Mouse (Mus musculus): Measurements from ENCODE around the gene Cadps2. TPM values are rescaled to one million over a fixed set of nuclear protein-coding genes. Genes with fewer than 3 reads are reported as not detected.
A peak's percentile ranks its signal among the peaks of the same experiment; 100 is the strongest.

Cadps2 gene
- polyA plus RNA-seq, 1 experiment from 2014 or later = 7.5 TPM

DNA sequence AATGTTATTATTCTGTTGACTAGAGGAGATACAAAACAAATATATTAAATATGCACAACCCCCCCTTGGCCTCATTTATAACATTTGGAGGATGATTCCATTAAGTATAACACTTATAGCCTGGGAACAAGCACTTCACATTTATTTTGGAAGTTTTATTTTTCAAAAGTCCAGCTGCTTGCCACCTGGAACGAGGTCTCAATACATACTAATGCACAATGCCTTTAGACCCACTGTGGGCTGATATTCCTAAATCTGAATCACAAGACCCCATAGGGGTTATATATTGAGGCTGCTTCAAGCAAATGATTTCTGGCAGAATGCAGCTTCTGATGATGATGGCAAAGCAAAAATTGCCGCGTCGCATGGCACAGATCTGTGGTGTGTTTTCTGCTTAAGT is 565.7 kb downstream of the Cadps2 start:
- H3K9ac ChIP-seq = no peak overlapping the region
- WGBS = 61% methylated on average over 4 of the region's 4 CpGs
- H3K4me3 ChIP-seq (replicated peaks) = no peak overlapping the region
- H3K36me3 ChIP-seq = no peaks in the 10 kb centered on the region
- H3K9me3 ChIP-seq (replicated peaks) = no peaks in the 10 kb centered on the region
- no peak for ATAC-seq (ENCODE audit: insufficient number of reproducible peaks, low FRiP score, low TSS enrichment, low read depth)
- no peak overlapping the region for H3K27ac ChIP-seq (replicated peaks)
- H3K4me2 ChIP-seq (replicated peaks) = no peak overlapping the region
- H3K27me3 ChIP-seq = peaks cover 21% of the 10 kb centered on the region; the same call in 1 of the 2 replicates
- H3K4me1 ChIP-seq = no peaks in the 10 kb centered on the region

GRCm38 (mm10) chr6:23272979-23273378 is 566.2 kb downstream of the Cadps2 start:
- Histone ChIP-seq H3K27ac (replicated peaks) (no peak overlapping the region), H3K9me3 (replicated peaks) (no peaks in the 10 kb centered on the region), H3K36me3 (no peaks in the 10 kb centered on the region), H3K4me2 (replicated peaks) (no peak overlapping the region), H3K9ac (no peak overlapping the region), H3K4me3 (replicated peaks) (no peak overlapping the region), H3K27me3 (peaks cover 26% of the 10 kb centered on the region), H3K4me1 (no peaks in the 10 kb centered on the region)
- no peak for ATAC-seq (ENCODE audit: insufficient number of reproducible peaks, low FRiP score, low TSS enrichment, low read depth)
- WGBS = 4% methylated on average over 11 of the region's 11 CpGs

- H3K4me3 ChIP-seq (replicated peaks) = no peak overlapping the region
- WGBS = 18% methylated on average over 7 of the region's 7 CpGs
- H3K27ac ChIP-seq (replicated peaks) = no peak overlapping the region
- H3K36me3 ChIP-seq = no peaks in the 10 kb centered on the region
- ATAC-seq (ENCODE audit: insufficient number of reproducible peaks, low FRiP score, low TSS enrichment, low read depth) = no peak
- no peak overlapping the region for H3K9ac ChIP-seq
- H3K9me3 ChIP-seq (replicated peaks) = no peaks in the 10 kb centered on the region
- H3K4me2 ChIP-seq (replicated peaks) = no peak overlapping the region
- no peaks in the 10 kb centered on the region for H3K4me1 ChIP-seq
- H3K27me3 ChIP-seq = peaks cover 26% of the 10 kb centered on the region
Observed at GRCm38 (mm10) chr6:23272542-23272941, 566.7 kb downstream of the Cadps2 start.

GRCm38 (mm10) chr6:23260738-23261050 is 578.5 kb downstream of the Cadps2 start:
- Histone ChIP-seq H3K27ac (replicated peaks) (no peak overlapping the region), H3K4me3 (replicated peaks) (0 out of 2 replicates have a peak overlapping the region, but pooled peaks have one; percentile 11)

DNA sequence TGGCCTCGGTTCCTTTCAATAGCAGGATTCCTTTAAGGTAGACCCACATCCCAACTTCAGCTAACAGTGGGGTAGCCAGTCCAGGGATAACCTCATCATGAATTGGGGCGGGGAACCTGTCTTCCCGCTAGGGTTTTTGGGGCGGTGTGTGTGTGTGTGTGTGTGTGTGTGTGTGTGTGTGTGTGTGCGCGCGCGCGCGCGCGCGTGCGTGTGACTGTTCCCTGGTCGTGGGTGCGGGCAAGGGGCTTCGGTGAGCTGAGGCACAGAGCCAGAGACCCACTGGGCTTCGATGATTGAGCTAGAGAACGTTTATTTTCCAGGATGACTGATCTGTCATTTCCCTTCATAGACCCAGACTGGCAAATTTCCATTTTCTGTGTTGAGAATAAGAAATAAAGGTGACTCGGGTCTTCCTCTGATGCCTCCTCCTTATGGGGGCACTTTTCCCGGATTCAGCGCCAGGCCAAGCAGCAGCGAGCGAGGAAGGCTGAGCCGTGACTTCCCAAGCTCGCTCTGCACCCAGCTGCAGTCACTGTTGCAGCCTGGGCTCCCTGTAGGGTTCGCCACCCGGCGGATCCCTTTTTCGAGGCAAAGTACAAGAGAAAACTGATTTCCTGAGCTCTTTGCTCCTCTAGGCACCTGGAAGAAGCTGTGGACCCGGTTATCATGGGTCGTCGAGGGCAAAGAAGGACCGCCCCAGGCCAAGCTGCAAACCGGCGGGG is 579.0 kb downstream of the Cadps2 start:
- H3K4me1 ChIP-seq = peaks cover 7% of the 10 kb centered on the region; the same call in 1 of the 2 replicates
- H3K27me3 ChIP-seq = peaks cover 82% of the 10 kb centered on the region
- 0 out of 2 replicates have a peak overlapping the region, but pooled peaks have one; percentile 11 for H3K4me3 ChIP-seq (replicated peaks)
- H3K36me3 ChIP-seq = no peaks in the 10 kb centered on the region
- ATAC-seq (ENCODE audit: insufficient number of reproducible peaks, low FRiP score, low TSS enrichment, low read depth) = no peak
- no peak overlapping the region for H3K27ac ChIP-seq (replicated peaks)
- WGBS = 2% methylated on average over 36 of the region's 36 CpGs
- H3K9me3 ChIP-seq (replicated peaks) = no peaks in the 10 kb centered on the region
- H3K9ac ChIP-seq = no peak overlapping the region
- H3K4me2 ChIP-seq (replicated peaks) = peak overlapping the region; percentile 27

More at GRCm38 (mm10) chr6:23260738-23261050, 578.5 kb downstream of the Cadps2 start:
- Histone ChIP-seq H3K4me2 (replicated peaks) (peak overlapping the region; percentile 27), H3K36me3 (no peaks in the 10 kb centered on the region), H3K9me3 (replicated peaks) (no peaks in the 10 kb centered on the region), H3K9ac (no peak overlapping the region), H3K27me3 (peaks cover 80% of the 10 kb centered on the region), H3K4me1 (peaks cover 7% of the 10 kb centered on the region; the same call in 1 of the 2 replicates)
- WGBS = 3% methylated on average over 9 of the region's 9 CpGs
- no peak for ATAC-seq (ENCODE audit: insufficient number of reproducible peaks, low FRiP score, low TSS enrichment, low read depth)

GRCm38 (mm10) chr6:23257981-23258380 is 581.2 kb downstream of the Cadps2 start:
- no peak overlapping the region for H3K27ac ChIP-seq (replicated peaks)
- no peaks in the 10 kb centered on the region for H3K9me3 ChIP-seq (replicated peaks)
- H3K4me3 ChIP-seq (replicated peaks) = no peak overlapping the region
- no peak overlapping the region for H3K4me2 ChIP-seq (replicated peaks)
- H3K9ac ChIP-seq = no peak overlapping the region
- no peaks in the 10 kb centered on the region for H3K36me3 ChIP-seq
- 23% methylated on average over 3 of the region's 3 CpGs for WGBS
- ATAC-seq (ENCODE audit: insufficient number of reproducible peaks, low FRiP score, low TSS enrichment, low read depth) = no peak
- H3K27me3 ChIP-seq = peaks cover 91% of the 10 kb centered on the region
- H3K4me1 ChIP-seq = peaks cover 16% of the 10 kb centered on the region

GRCm38 (mm10) chr6:23255161-23255560 is 584.1 kb downstream of the Cadps2 start:
- Histone ChIP-seq H3K27ac (replicated peaks) (no peak overlapping the region), H3K36me3 (no peaks in the 10 kb centered on the region), H3K27me3 (peaks cover 84% of the 10 kb centered on the region), H3K9ac (no peak overlapping the region), H3K4me3 (replicated peaks) (no peak overlapping the region), H3K9me3 (replicated peaks) (no peaks in the 10 kb centered on the region), H3K4me2 (replicated peaks) (no peak overlapping the region), H3K4me1 (peaks cover 10% of the 10 kb centered on the region)
- WGBS = 2% methylated on average over 8 of the region's 8 CpGs
- ATAC-seq (ENCODE audit: insufficient number of reproducible peaks, low FRiP score, low TSS enrichment, low read depth) = no peak

- Histone ChIP-seq H3K27ac (replicated peaks) (no peak overlapping the region), H3K27me3 (peaks cover 84% of the 10 kb centered on the region), H3K4me3 (replicated peaks) (no peak overlapping the region), H3K9ac (no peak overlapping the region), H3K4me2 (replicated peaks) (no peak overlapping the region), H3K4me1 (peaks cover 12% of the 10 kb centered on the region), H3K9me3 (replicated peaks) (no peaks in the 10 kb centered on the region), H3K36me3 (no peaks in the 10 kb centered on the region)
- no peak for ATAC-seq (ENCODE audit: insufficient number of reproducible peaks, low FRiP score, low TSS enrichment, low read depth)
- WGBS = 4% methylated on average over 11 of the region's 11 CpGs
Observed at GRCm38 (mm10) chr6:23254644-23255043, 584.6 kb downstream of the Cadps2 start.

GRCm38 (mm10) chr6:23253353-23254311 is 585.6 kb downstream of the Cadps2 start:
- Histone ChIP-seq H3K9me3 (replicated peaks) (no peaks in the 10 kb centered on the region), H3K4me1 (peaks cover 22% of the 10 kb centered on the region), H3K27ac (replicated peaks) (no peak overlapping the region), H3K4me2 (replicated peaks) (no peak overlapping the region; the same call in 1 of the 2 replicates), H3K27me3 (peaks cover 85% of the 10 kb centered on the region), H3K36me3 (no peaks in the 10 kb centered on the region), H3K4me3 (replicated peaks) (peak overlapping the region; percentile 10), H3K9ac (no peak overlapping the region)
- ATAC-seq (ENCODE audit: insufficient number of reproducible peaks, low FRiP score, low TSS enrichment, low read depth) = no peak
- WGBS = under 1% methylated on average over 43 of the region's 43 CpGs

DNA sequence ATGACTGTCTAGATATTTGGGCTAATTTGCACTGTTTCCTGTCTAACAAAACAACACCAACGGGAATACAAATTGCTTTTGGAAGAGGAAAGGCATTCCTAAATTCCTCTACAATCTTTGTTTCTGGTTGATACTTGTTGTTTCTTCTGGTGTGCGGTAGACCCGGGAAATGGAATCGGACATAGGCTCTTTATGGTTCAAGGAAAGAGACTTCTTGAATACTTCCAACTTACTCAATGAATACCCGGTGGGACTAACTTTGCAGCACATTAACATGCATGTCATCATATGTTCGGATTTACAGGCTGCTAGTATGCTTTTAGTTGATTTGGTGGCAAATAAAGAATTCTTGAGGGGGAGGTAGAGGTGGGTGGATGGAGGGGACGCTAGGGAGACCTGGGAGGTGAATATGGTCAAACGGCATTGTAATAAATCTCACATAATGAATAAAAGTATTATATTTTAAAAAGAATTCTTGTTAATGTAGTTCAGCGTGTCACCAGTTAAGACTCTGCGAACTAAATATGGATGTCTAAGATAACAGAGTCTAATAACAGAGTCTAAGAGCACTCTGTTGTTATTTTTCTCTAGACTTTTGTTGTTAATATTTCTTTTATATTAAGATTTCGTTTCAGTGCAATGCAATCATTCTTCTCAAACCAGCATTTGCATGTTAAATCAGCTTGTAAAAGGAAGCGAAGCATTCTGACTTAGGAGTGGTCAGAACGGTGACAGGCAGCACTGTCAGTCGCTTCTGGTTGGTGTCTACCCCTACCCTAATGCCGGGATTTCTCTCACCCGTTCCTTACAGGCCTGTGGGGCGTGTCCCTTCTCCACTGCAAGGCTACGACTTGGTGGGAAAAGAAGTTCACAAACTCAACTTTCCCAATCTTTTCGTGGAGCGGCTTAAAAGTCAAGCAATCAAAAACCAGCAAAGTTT is 586.8 kb downstream of the Cadps2 start:
- Histone ChIP-seq H3K27ac (replicated peaks) (no peak overlapping the region), H3K36me3 (no peaks in the 10 kb centered on the region), H3K9ac (no peak overlapping the region), H3K4me3 (replicated peaks) (no peak overlapping the region), H3K4me2 (replicated peaks) (no peak overlapping the region), H3K4me1 (peaks cover 33% of the 10 kb centered on the region), H3K9me3 (replicated peaks) (no peaks in the 10 kb centered on the region), H3K27me3 (peaks cover 86% of the 10 kb centered on the region)
- 2% methylated on average over 20 of the region's 20 CpGs for WGBS
- no peak for ATAC-seq (ENCODE audit: insufficient number of reproducible peaks, low FRiP score, low TSS enrichment, low read depth)
